Mouse (Mus musculus) CH12.LX (cell line): ENCODE measurements around the gene Spon2. TPM values are rescaled to one million over a fixed set of nuclear protein-coding genes. Genes with fewer than 3 reads are reported as not detected.

Experiments
- DNase-seq: peaks from one replicate; pipeline ENCODE4 v3.0.0-alpha.2; 2013; ENCODE audit errors: extremely low read depth
- H3K27ac ChIP-seq: 2 replicates; pipeline ENCODE4 v1.5.1; 2012; ENCODE audit warnings: low read depth, mild to moderate bottlenecking, control low read depth, moderate library complexity; ENCODE audit not compliant: insufficient read depth
- H3K27me3 ChIP-seq: replicated peaks from 2 replicates; pipeline ENCODE3; 2012; ENCODE audit warnings: inconsistent platforms
- H3K36me3 ChIP-seq, 2 experiments: replicated peaks in 1 of 2; 2 replicates each; pipeline versions ENCODE3 to v1.6.1; 2012; ENCODE audit warnings: inconsistent platforms in 1 of 2, low read length in 1 of 2, mild to moderate bottlenecking in 1 of 2, mixed read lengths in 1 of 2, moderate library complexity in 1 of 2; ENCODE audit not compliant: control insufficient read depth in 1 of 2, insufficient read depth in 1 of 2
- H3K4me1 ChIP-seq, 2 experiments: 2 replicates each; pipeline ENCODE4 v1.6.1; 2012; ENCODE audit warnings: inconsistent platforms in 1 of 2, moderate library complexity in 1 of 2; ENCODE audit not compliant: insufficient read depth in 2 of 2, control insufficient read depth in 1 of 2
- H3K4me2 ChIP-seq: 2 replicates; pipeline ENCODE4 v1.6.1; 2012; ENCODE audit warnings: low read depth, mild to moderate bottlenecking, control low read depth; ENCODE audit not compliant: poor library complexity, insufficient read depth, severe bottlenecking
- H3K4me3 ChIP-seq, 3 experiments: fragments of 150-350 bp in 1 of 3; sonication (generic) in 1 of 3; replicated peaks in 1 of 3; 2 replicates each; pipeline versions ENCODE3 to v1.5.1; 2011 to 2012; ENCODE audit warnings: low read depth in 2 of 3, low read length in 2 of 3, mild to moderate bottlenecking in 2 of 3, moderate library complexity in 2 of 3, control low read depth in 1 of 3, improper control_type of control experiment in 1 of 3, inconsistent platforms in 1 of 3, mixed read lengths in 1 of 3; ENCODE audit not compliant: poor library complexity in 1 of 3
- H3K79me2 ChIP-seq: replicated peaks from 2 replicates; pipeline ENCODE4 v1.6.1; 2012; ENCODE audit warnings: mild to moderate bottlenecking, moderate library complexity; ENCODE audit not compliant: control insufficient read depth, poor library complexity, insufficient read depth, severe bottlenecking; ENCODE audit errors: extremely low read depth
- H3K9ac ChIP-seq: 2 replicates; pipeline ENCODE4 v1.6.1; 2012; ENCODE audit warnings: low read depth, mild to moderate bottlenecking, control low read depth, moderate library complexity; ENCODE audit not compliant: insufficient read depth
- H3K9me3 ChIP-seq: replicated peaks from 2 replicates; pipeline ENCODE3; 2012; ENCODE audit warnings: low read length, inconsistent platforms, mixed read lengths
- CHD2 ChIP-seq: IDR thresholded peaks from 2 replicates; pipeline ENCODE4 v1.6.1; 2011; ENCODE audit warnings: low read length, improper control_type of control experiment
- CTCF ChIP-seq, 2 experiments: IDR thresholded peaks in 1 of 2; conservative IDR thresholded peaks in 1 of 2; 2 replicates each; pipeline ENCODE4 v1.5.1; 2011 to 2012; ENCODE audit warnings: low read depth in 2 of 2, low read length in 2 of 2, improper control_type of control experiment in 1 of 2, inconsistent platforms in 1 of 2, mild to moderate bottlenecking in 1 of 2, moderate library complexity in 1 of 2
- E2F4 ChIP-seq: IDR thresholded peaks from 2 replicates; pipeline ENCODE4 v1.6.1; 2011; ENCODE audit warnings: low read depth, low read length, improper control_type of control experiment; ENCODE audit not compliant: insufficient replicate concordance
- EP300 ChIP-seq: IDR thresholded peaks from 2 replicates; pipeline ENCODE4 v1.6.1; 2011; ENCODE audit warnings: low read length, improper control_type of control experiment
- ETS1 ChIP-seq: conservative IDR thresholded peaks from 2 replicates; pipeline ENCODE4 v1.6.1; 2012; ENCODE audit warnings: low read depth, mild to moderate bottlenecking, inconsistent platforms, low read length, improper control_type of control experiment, moderate library complexity
- HCFC1 ChIP-seq: IDR thresholded peaks from 2 replicates; pipeline ENCODE4 v1.6.1; 2012; ENCODE audit warnings: low read depth, mild to moderate bottlenecking, inconsistent platforms, low read length, improper control_type of control experiment
- JUN ChIP-seq: IDR thresholded peaks from 2 replicates; pipeline ENCODE4 v1.6.1; 2011; ENCODE audit warnings: low read depth, mild to moderate bottlenecking, low read length, improper control_type of control experiment, moderate library complexity; ENCODE audit not compliant: insufficient read depth
- MAFK ChIP-seq: IDR thresholded peaks from 2 replicates; pipeline ENCODE4 v1.6.1; 2011; ENCODE audit warnings: low read length, improper control_type of control experiment; ENCODE audit not compliant: insufficient replicate concordance
- MAX ChIP-seq: IDR thresholded peaks from 2 replicates; pipeline ENCODE4 v1.6.1; 2011; ENCODE audit warnings: low read length, improper control_type of control experiment
- MYC ChIP-seq: IDR thresholded peaks from 2 replicates; pipeline ENCODE4 v1.6.1; 2011; ENCODE audit warnings: low read depth, mild to moderate bottlenecking, improper control_type of control experiment, low read length
- NELFE ChIP-seq: IDR thresholded peaks from 2 replicates; pipeline ENCODE4 v1.6.1; 2011; ENCODE audit warnings: low read depth, low read length, improper control_type of control experiment
- PAX5 ChIP-seq: IDR thresholded peaks from 2 replicates; pipeline ENCODE4 v1.6.1; 2012; ENCODE audit warnings: low read length, inconsistent platforms, mixed read lengths
- POLR2A ChIP-seq: IDR thresholded peaks from 2 replicates; pipeline ENCODE4 v1.6.1; 2011; ENCODE audit warnings: low read depth, mild to moderate bottlenecking, improper control_type of control experiment, low read length
- SIN3A ChIP-seq: IDR thresholded peaks from 2 replicates; pipeline ENCODE4 v1.6.1; 2012; ENCODE audit warnings: low read length, improper control_type of control experiment, inconsistent platforms
- UBTF ChIP-seq: IDR thresholded peaks from 2 replicates; pipeline ENCODE4 v1.6.1; 2012; ENCODE audit warnings: low read depth, mild to moderate bottlenecking, inconsistent platforms, low read length, improper control_type of control experiment, moderate library complexity
- USF1 ChIP-seq: IDR thresholded peaks from 2 replicates; pipeline ENCODE4 v1.6.1; 2014; ENCODE audit warnings: low read depth, mild to moderate bottlenecking, inconsistent platforms, low read length, improper control_type of control experiment
- ZKSCAN1 ChIP-seq: IDR thresholded peaks from 2 replicates; pipeline ENCODE4 v1.6.1; 2012; ENCODE audit warnings: low read depth, inconsistent platforms, low read length, improper control_type of control experiment, borderline replicate concordance
- ZMIZ1 ChIP-seq: IDR thresholded peaks from 2 replicates; pipeline ENCODE4 v1.6.1; 2012; ENCODE audit warnings: low read depth, mild to moderate bottlenecking, inconsistent platforms, low read length, improper control_type of control experiment
- dilution Hi-C: fragments of 300-500 bp; cut with MboI; formaldehyde crosslinking; loops from 2 replicates; pipeline ENCODE4 v1.14.3; 2020; ENCODE audit warnings: low sequenced_read_pairs; ENCODE audit not compliant: extremely low pct_unique_long_range_greater_than_20kb, extremely low pct_ligation_motif_present
- in situ Hi-C: fragments of 300-500 bp; cut with MboI; formaldehyde crosslinking; loops from 3 replicates; pipeline ENCODE4 v1.14.3; 2019; ENCODE audit warnings: low sequenced_read_pairs, low pct_ligation_motif_present, low pct_unique_long_range_greater_than_20kb, mixed read lengths
- polyA plus RNA-seq: library from polyadenylated mRNA; unstranded; fragments of >175 nt; gene quantifications from 2 replicates; pipeline ENCODE4 v1.2.1, GENCODE M21; 2012; ENCODE audit warnings: low read depth; ENCODE audit not compliant: insufficient read length
- total RNA-seq, 2 experiments: library from RNA; depleted of rRNA; stranded (reverse); fragments of 300-350 nt in 1 of 2; fragments of >200 nt in 1 of 2; gene quantifications; 2 replicates each; pipeline ENCODE4 v1.2.3; 2012 to 2014

Spon2 gene
- total and polyA plus RNA-seq, 3 experiments: not detected

DNA sequence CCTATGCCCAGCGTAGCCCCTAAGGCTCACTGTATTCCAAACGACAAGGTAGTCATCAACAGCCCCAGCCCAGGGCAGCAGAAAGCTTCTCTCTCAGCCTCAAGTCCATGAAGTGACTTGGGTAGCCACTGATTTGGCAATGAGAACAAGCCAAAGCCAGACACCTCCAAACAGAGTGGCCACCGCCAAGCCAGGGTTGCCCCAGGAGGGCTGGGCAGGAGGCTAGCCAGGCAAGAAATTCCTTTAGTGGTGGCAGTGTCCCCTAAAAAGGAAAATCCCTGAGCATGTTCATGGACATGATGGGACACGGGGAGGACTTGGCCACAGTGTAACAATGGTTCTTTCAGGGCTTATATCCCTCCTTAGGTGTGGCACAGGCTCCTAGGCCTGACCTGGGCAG, 1.6 kb upstream of the Spon2 start:
- H3K4me2 ChIP-seq: no peak overlapping the region
- H3K9me3 ChIP-seq: no peaks in the 10 kb centered on the region
- in situ Hi-C loops: no loop called here
- H3K4me3 ChIP-seq: no peak overlapping the region
- H3K4me1 ChIP-seq: no peaks in the 10 kb centered on the region
- peaks cover 42% of the 10 kb centered on the region for H3K27me3 ChIP-seq
- TF ChIP-seq POLR2A: no peak
- TF ChIP-seq NELFE: no peak
- TF ChIP-seq SIN3A: no peak
- no peak for TF ChIP-seq PAX5
- TF ChIP-seq MYC: no peak
- TF ChIP-seq EP300: no peak
- TF ChIP-seq MAX: no peak
- no peak for TF ChIP-seq E2F4
- no peak for TF ChIP-seq USF1
- no peak for TF ChIP-seq ETS1
- H3K79me2 ChIP-seq: no peaks in the 10 kb centered on the region
- dilution Hi-C loops: no loop called here
- H3K27ac ChIP-seq: no peak overlapping the region
- DNase-seq: no peak
- H3K36me3 ChIP-seq: no peaks in the 10 kb centered on the region
- no peak overlapping the region for H3K9ac ChIP-seq

GRCm38 (mm10) chr5:33218746-33219449, 643 bp upstream of the Spon2 start:
- no peaks in the 10 kb centered on the region for H3K79me2 ChIP-seq
- H3K27me3 ChIP-seq: peaks cover 49% of the 10 kb centered on the region
- no peak overlapping the region for H3K9ac ChIP-seq
- in situ Hi-C loops: no loop called here
- H3K27ac ChIP-seq: no peak overlapping the region
- H3K4me3 ChIP-seq: no peak overlapping the region
- H3K9me3 ChIP-seq: no peaks in the 10 kb centered on the region
- H3K4me2 ChIP-seq: no peak overlapping the region
- no peak for DNase-seq
- TF ChIP-seq CHD2: no peak
- TF ChIP-seq ZMIZ1: no peak
- TF ChIP-seq MYC: no peak
- no peak for TF ChIP-seq E2F4
- TF ChIP-seq UBTF: no peak
- TF ChIP-seq ZKSCAN1: no peak
- no peak for TF ChIP-seq CTCF (conservative IDR thresholded peaks at IDR 0.05 in 1 of 2, IDR thresholded peaks at IDR 0.05 in 1 of 2; ENCODE audit: low read depth in 2 of 2, low read length in 2 of 2)
- no peak for TF ChIP-seq PAX5
- TF ChIP-seq JUN: no peak
- TF ChIP-seq HCFC1: no peak
- no peak for TF ChIP-seq MAFK
- no peaks in the 10 kb centered on the region for H3K4me1 ChIP-seq
- dilution Hi-C loops: no loop called here
- H3K36me3 ChIP-seq: no peaks in the 10 kb centered on the region
